19 mouse cellular contexts compared by ENCODE assay signal in genomic region chr7:140007781-140008180, GRCm38 (mm10). TPM values are rescaled to one million over a fixed set of nuclear protein-coding genes. Genes with fewer than 3 reads are reported as not detected.
"Had no signal": no experiment of that assay in that cellular context is flagged by ENCODE, and none has a peak within 500 bp of the region (broad histone marks: within the 10 kb centered on the region; RNA-seq: fewer than 3 reads in every experiment).

No protein-coding gene starts in this region.

- DNase-seq: gastrocnemius, adult 2 months; gastrocnemius, postnatal 10 days; gastrocnemius, postnatal 25 days; heart, postnatal 10 days; heart, postnatal 4 days; kidney, adult 11 months; kidney, adult 2 months; kidney, adult 9 months; kidney, postnatal 14 days; kidney, postnatal 36 days; layer of hippocampus, adult 9-11 months; layer of hippocampus, postnatal 36 days; left cerebral cortex, postnatal 4 days had no signal

RNA-seq across cellular contexts. Expression of gene 6430531B16Rik, which starts 29.2 kb away (rescaled TPM):
- total RNA-seq: gastrocnemius, adult 2 months; gastrocnemius, postnatal 10 days; gastrocnemius, postnatal 25 days; gastrocnemius, postnatal 4 days; heart, adult 8-10 months; heart, postnatal 10 days; heart, postnatal 25 days; heart, postnatal 4 days had no signal

RNA-seq across cellular contexts. Expression of gene Msx3, which starts 41.1 kb away (rescaled TPM):
- total RNA-seq: gastrocnemius, adult 2 months; gastrocnemius, postnatal 10 days; gastrocnemius, postnatal 25 days; gastrocnemius, postnatal 4 days; granulocyte monocyte progenitor cell, adult 5-6 weeks; heart, adult 8-10 months; heart, postnatal 10 days; heart, postnatal 25 days; heart, postnatal 4 days; layer of hippocampus, adult 8-10 months; left cerebral cortex, adult 18-20 months had no signal
